Mouse (Mus musculus) embryonic facial prominence, embryonic 14.5 days (tissue): ENCODE measurements at regions not wholly inside any gene's neighbourhood (a gene's known extent, or its start where the extent isn't known, plus 50 kb on each side); places are given as distances from the start of the nearest gene placed in this dataset.

Experiments
- ATAC-seq: fragments of 200-750 bp; cut with Nextera tagmentation; 2 replicates; pipeline ENCODE4 v1.8.0; 2017; ENCODE audit warnings: low read depth, moderate number of reproducible peaks, moderate TSS enrichment
- DNase-seq: peaks from one replicate; pipeline ENCODE4 v3.0.0-alpha.2; 2015; ENCODE audit warnings: low spot score
- H3K27ac ChIP-seq: fragments of 300-500 bp; sonication (generic); replicated peaks from 2 replicates; pipeline ENCODE4 v1.5.1; 2014; ENCODE audit warnings: low read depth, mild to moderate bottlenecking, low read length, moderate library complexity
- H3K27me3 ChIP-seq: fragments of 300-500 bp; sonication (generic); replicated peaks from 2 replicates; pipeline ENCODE4 v1.6.1; 2014; ENCODE audit warnings: low read length; ENCODE audit not compliant: control insufficient read depth, insufficient read depth
- H3K36me3 ChIP-seq: fragments of 300-500 bp; sonication (generic); 2 replicates; pipeline ENCODE4 v1.6.1; 2014; ENCODE audit warnings: low read length, mixed read lengths; ENCODE audit not compliant: control insufficient read depth, insufficient read depth
- H3K4me1 ChIP-seq: fragments of 300-500 bp; sonication (generic); 2 replicates; pipeline ENCODE4 v1.6.1; 2014; ENCODE audit warnings: antibody characterized with exemption, low read length; ENCODE audit not compliant: control insufficient read depth, insufficient read depth
- H3K4me2 ChIP-seq: fragments of 300-500 bp; sonication (generic); 2 replicates; pipeline ENCODE4 v1.6.1; 2014; ENCODE audit warnings: low read depth, mild to moderate bottlenecking, low read length, moderate library complexity, mixed read lengths
- H3K4me3 ChIP-seq: fragments of 300-500 bp; sonication (generic); 2 replicates; pipeline ENCODE4 v1.5.1; 2014; ENCODE audit warnings: low read depth, mild to moderate bottlenecking, low read length
- H3K9ac ChIP-seq: fragments of 300-500 bp; sonication (generic); 2 replicates; pipeline ENCODE4 v1.6.1; 2014; ENCODE audit warnings: low read depth, mild to moderate bottlenecking, low read length, moderate library complexity, mixed read lengths
- H3K9me3 ChIP-seq: fragments of 300-500 bp; sonication (generic); 2 replicates; pipeline ENCODE4 v1.6.1; 2016; ENCODE audit warnings: low read length; ENCODE audit not compliant: control insufficient read depth
- WGBS: fragments of 180-500 bp; shearing (Covaris S2); extraction: QIAGEN DNeasy Blood & Tissue Kit; methylation state at CpG from one replicate; pipeline ENCODE4 v1.1.7; 2014; 5-methylcytosine and 5-hydroxymethylcytosine counted together

- Histone ChIP-seq H3K9ac (no peak overlapping the region), H3K36me3 (no peaks in the 10 kb centered on the region), H3K27ac (no peak overlapping the region), H3K4me3 (no peak overlapping the region), H3K4me1 (no peaks in the 10 kb centered on the region), H3K9me3 (no peaks in the 10 kb centered on the region), H3K4me2 (no peak overlapping the region), H3K27me3 (no peaks in the 10 kb centered on the region)
- ATAC-seq, result no peak
- WGBS, result 59% methylated on average over 5 of the region's 5 CpGs
- no peak for DNase-seq
These were observed 210.6 kb downstream of the Sec16b start for GRCm38 (mm10) chr1:157717131-157717530.

DNA sequence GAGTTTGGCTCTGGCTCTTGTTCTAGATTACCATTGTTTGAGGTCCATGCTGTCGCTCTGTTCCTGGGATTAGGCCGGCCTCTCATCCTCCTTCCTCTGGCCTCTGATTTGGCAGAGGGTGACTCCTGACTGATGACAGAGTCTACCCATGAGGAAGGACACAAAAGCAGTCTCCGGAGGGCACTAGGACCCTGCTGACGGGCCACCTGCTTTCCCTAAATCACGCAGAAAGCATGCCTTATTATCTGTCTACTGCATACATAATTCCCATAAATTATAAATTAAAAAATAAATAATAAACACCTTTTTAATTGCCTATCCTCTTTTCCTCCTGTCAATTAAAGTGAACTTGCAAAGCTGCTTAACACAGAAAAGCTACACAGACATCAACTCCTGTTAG, 215.4 kb downstream of the Sec16b start:
- 0 out of 2 replicates have a peak, but pooled peaks cover 5% of the 10 kb centered on the region for H3K27me3 ChIP-seq
- H3K36me3 ChIP-seq, result no peaks in the 10 kb centered on the region
- no peaks in the 10 kb centered on the region for H3K4me1 ChIP-seq
- ATAC-seq (no peak), DNase-seq (no peak)
- no peak overlapping the region for H3K27ac ChIP-seq
- H3K4me2 ChIP-seq, result no peak overlapping the region
- H3K9ac ChIP-seq, result no peak overlapping the region
- H3K4me3 ChIP-seq, result no peak overlapping the region
- H3K9me3 ChIP-seq, result no peaks in the 10 kb centered on the region
- 87% methylated on average over 5 of the region's 5 CpGs for WGBS

DNA sequence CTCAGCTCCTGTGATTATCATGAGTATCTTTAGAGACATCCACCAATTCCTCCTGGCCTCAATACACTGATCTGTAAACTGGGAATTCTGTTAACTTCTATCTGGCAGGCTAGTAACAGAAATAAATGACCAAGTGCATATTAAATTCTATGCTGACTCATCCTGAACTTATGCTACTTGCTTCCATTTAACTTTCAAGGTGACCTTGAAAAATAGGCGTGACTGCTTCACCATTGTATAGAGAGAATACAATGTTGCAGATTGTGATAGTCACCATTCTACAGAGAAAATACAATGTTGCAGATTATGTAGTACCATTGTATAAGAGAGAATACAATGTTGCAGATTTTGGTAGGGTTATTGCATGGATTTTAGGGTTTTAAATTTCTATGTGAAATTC, 224.6 kb downstream of the Sec16b start:
- no peaks in the 10 kb centered on the region for H3K36me3 ChIP-seq
- no peak overlapping the region for H3K4me2 ChIP-seq
- no peaks in the 10 kb centered on the region for H3K4me1 ChIP-seq
- DNase-seq (no peak), ATAC-seq (no peak)
- H3K27me3 ChIP-seq, result no peaks in the 10 kb centered on the region
- no peak overlapping the region for H3K27ac ChIP-seq
- H3K9ac ChIP-seq, result no peak overlapping the region
- 89% methylated on average over 1 of the region's 1 CpGs for WGBS
- H3K9me3 ChIP-seq, result no peaks in the 10 kb centered on the region
- H3K4me3 ChIP-seq, result no peak overlapping the region

DNA sequence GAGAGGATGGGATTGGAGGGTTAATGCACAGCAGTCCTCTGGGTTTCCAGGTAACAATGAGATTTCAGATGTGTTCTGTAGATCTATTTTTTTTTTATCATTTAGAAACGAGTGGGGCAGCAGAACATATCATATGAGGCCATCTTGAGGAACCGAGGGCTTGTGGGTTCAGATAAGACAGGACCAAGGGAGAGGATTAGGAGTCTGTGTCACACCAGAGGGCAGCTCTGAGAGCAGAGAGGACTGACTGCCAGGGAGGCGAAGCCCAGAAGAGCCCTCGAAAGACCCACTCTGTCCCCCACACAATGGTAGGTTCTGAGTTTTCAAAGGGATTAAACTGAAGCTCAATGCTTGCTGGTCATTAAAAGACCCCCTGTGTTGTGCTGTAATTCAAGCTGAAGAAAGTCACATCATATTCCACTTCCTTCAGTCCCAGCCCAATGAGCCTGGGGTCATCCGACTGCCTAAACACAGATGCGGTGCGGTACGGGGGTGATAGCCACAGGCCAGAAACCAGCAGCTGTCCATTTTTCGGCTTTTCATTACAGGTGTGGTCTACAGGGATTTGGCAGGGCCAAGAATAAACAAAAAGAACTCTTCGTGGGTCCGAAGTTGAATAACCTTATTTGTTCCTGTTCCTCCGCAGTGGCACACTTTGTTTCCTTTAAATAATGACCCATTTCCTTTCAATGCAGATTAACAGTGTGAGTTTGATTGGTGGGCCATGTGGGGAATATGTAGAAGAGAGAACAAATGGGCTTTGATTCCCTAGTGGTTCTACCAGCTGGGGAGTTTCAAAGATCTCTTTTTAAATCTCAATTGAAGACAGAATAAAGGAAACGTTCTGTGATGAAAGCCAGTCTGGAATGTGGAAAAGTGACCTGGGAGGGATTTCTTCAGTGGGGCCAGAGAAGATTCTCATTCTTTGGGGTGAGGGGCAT, 234.5 kb downstream of the Sec16b start:
- Histone ChIP-seq H3K9me3 (0 out of 2 replicates have a peak, but pooled peaks cover 4% of the 10 kb centered on the region), H3K9ac (no peak overlapping the region), H3K27me3 (0 out of 2 replicates have a peak, but pooled peaks cover 2% of the 10 kb centered on the region), H3K4me3 (no peak overlapping the region), H3K27ac (no peak overlapping the region), H3K4me2 (no peak overlapping the region), H3K36me3 (no peaks in the 10 kb centered on the region), H3K4me1 (no peaks in the 10 kb centered on the region)
- ATAC-seq, result no peak
- 39% methylated on average over 13 of the region's 13 CpGs for WGBS
- no peak for DNase-seq

DNA sequence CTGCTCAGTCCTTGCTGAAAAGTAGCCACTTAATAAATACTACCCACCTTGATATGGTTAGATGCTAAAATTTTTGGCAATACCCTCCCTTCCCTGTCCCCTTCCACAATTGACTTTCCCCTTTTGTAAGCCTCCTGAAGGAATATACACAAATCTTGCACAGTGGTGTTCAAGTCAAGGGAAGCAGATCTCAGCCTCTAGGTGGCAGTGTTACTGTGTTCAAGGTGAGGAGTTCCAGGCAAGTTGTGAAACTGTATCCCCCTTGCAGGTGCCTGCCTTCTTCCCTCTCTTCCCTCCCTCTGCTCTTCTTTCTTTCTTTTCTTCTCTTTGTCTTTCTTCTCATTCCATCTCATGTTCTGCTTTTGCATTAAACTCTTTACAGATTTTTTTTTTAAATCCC, 239.1 kb downstream of the Sec16b start:
- ATAC-seq, result peak; percentile 77

GRCm38 (mm10) chr1:157755015-157755649, 248.6 kb downstream of the Sec16b start:
- H3K27me3 ChIP-seq, result no peaks in the 10 kb centered on the region
- 66% methylated on average over 10 of the region's 10 CpGs for WGBS
- no peak for DNase-seq

More for the DNA sequence above, 239.1 kb downstream of the Sec16b start:
- no peaks in the 10 kb centered on the region for H3K36me3 ChIP-seq
- no peak overlapping the region for H3K27ac ChIP-seq
- no peaks in the 10 kb centered on the region for H3K4me1 ChIP-seq
- 0 out of 2 replicates have a peak, but pooled peaks cover 4% of the 10 kb centered on the region for H3K9me3 ChIP-seq
- 0 out of 2 replicates have a peak, but pooled peaks cover 2% of the 10 kb centered on the region for H3K27me3 ChIP-seq
- H3K4me2 ChIP-seq, result no peak overlapping the region
- peak; percentile 79 for DNase-seq
- H3K4me3 ChIP-seq, result no peak overlapping the region
- no peak overlapping the region for H3K9ac ChIP-seq

DNA sequence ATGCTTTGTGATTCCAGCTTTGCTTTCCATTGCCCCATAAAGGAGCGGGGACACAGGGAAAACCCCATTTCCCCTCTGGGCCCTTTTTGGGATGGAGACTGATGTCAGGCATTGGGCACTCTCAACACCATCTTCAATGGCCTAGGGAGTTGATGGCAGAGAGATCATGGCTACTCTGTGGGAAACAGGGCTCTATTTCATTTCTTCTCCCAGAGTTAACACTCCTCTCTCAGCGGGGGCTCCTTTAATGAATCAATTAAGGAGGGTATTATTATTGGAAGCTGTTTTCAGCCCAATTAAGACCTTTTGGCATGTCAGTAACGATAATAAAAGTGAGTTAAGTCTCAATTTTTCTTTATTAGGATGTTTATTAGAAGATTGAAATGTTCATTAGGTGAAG, 250.4 kb downstream of the Sec16b start:
- Histone ChIP-seq H3K9ac (no peak overlapping the region), H3K4me3 (no peak overlapping the region), H3K4me2 (no peak overlapping the region), H3K27ac (no peak overlapping the region), H3K27me3 (no peaks in the 10 kb centered on the region), H3K36me3 (no peaks in the 10 kb centered on the region), H3K4me1 (no peaks in the 10 kb centered on the region), H3K9me3 (0 out of 2 replicates have a peak, but pooled peaks cover 2% of the 10 kb centered on the region)
- 85% methylated on average over 3 of the region's 3 CpGs for WGBS
- DNase-seq (no peak), ATAC-seq (no peak)

More at GRCm38 (mm10) chr1:157755015-157755649, 248.6 kb downstream of the Sec16b start:
- no peak overlapping the region for H3K4me2 ChIP-seq
- no peak overlapping the region for H3K4me3 ChIP-seq
- no peaks in the 10 kb centered on the region for H3K4me1 ChIP-seq
- no peak overlapping the region for H3K27ac ChIP-seq
- ATAC-seq, result no peak; the same call in 1 of the 2 replicates
- H3K36me3 ChIP-seq, result no peaks in the 10 kb centered on the region
- no peak overlapping the region for H3K9ac ChIP-seq
- H3K9me3 ChIP-seq, result 0 out of 2 replicates have a peak, but pooled peaks cover 2% of the 10 kb centered on the region

- H3K36me3 ChIP-seq, result no peaks in the 10 kb centered on the region
- H3K4me3 ChIP-seq, result no peak overlapping the region
- DNase-seq (no peak), ATAC-seq (no peak)
- no peaks in the 10 kb centered on the region for H3K4me1 ChIP-seq
- 0 out of 2 replicates have a peak, but pooled peaks cover 2% of the 10 kb centered on the region for H3K9me3 ChIP-seq
- 83% methylated on average over 1 of the region's 1 CpGs for WGBS
- H3K27me3 ChIP-seq, result no peaks in the 10 kb centered on the region
- no peak overlapping the region for H3K9ac ChIP-seq
- no peak overlapping the region for H3K4me2 ChIP-seq
- H3K27ac ChIP-seq, result no peak overlapping the region
These were observed 251.8 kb downstream of the Sec16b start for GRCm38 (mm10) chr1:157758337-157758736.
